Mouse (Mus musculus): ENCODE data around the gene Tgfb2. TPM values are rescaled to one million over a fixed set of nuclear protein-coding genes. Genes with fewer than 3 reads are reported as not detected.

Tgfb2 gene
- total and polyA plus RNA-seq, 3 experiments = 0.12 to 0.19 TPM; not detected in 1

- H3K9me3 ChIP-seq (replicated peaks; ENCODE audit: insufficient read depth, low read length) = no peaks in the 10 kb centered on the region
- no peak overlapping the region for H3K9ac ChIP-seq (ENCODE audit: control insufficient read depth, low read depth, low read length, poor library complexity, severe bottlenecking)
- H3K4me1 ChIP-seq (ENCODE audit: control insufficient read depth in 1 of 2, insufficient read depth in 2 of 2, low read length in 2 of 2) = no peaks in the 10 kb centered on the region
- TF ChIP-seq MYB (IDR thresholded peaks at IDR 0.05; ENCODE audit: low read depth, low read length) (no peak), MEF2A (IDR thresholded peaks at IDR 0.05; ENCODE audit: extremely low read depth, insufficient replicate concordance, low read depth, low read length, poor library complexity, severe bottlenecking) (no peak), CHD1 (IDR thresholded peaks at IDR 0.05; ENCODE audit: low read depth, low read length) (no peak), ELF1 (IDR thresholded peaks at IDR 0.05; ENCODE audit: low read depth, low read length) (no peak), POLR2A (IDR thresholded peaks at IDR 0.05; ENCODE audit: control insufficient read depth in 1 of 2, insufficient read depth in 1 of 2, low read depth in 1 of 2, low read length in 2 of 2, poor library complexity in 1 of 2) (no peak), KAT2A (conservative IDR thresholded peaks at IDR 0.05; ENCODE audit: low read depth, low read length) (no peak), BHLHE40 (IDR thresholded peaks at IDR 0.05; ENCODE audit: borderline replicate concordance, low read depth, low read length) (no peak)
- no peak overlapping the region for H3K4me3 ChIP-seq (ENCODE audit: control insufficient read depth in 1 of 2, insufficient read depth in 1 of 2, low read depth in 2 of 2, low read length in 2 of 2)
- no peak overlapping the region for H3K27ac ChIP-seq (ENCODE audit: control insufficient read depth, low read depth, low read length)
- H3K36me3 ChIP-seq (ENCODE audit: control insufficient read depth in 1 of 2, insufficient read depth in 2 of 2, low read length in 2 of 2) = no peaks in the 10 kb centered on the region
- DNase-seq (ENCODE audit: low read depth, low spot score) = no peak
- no peaks in the 10 kb centered on the region for H3K27me3 ChIP-seq (ENCODE audit: control insufficient read depth in 1 of 2, insufficient read depth in 2 of 2, low read length in 2 of 2)
- H3K79me2 ChIP-seq (ENCODE audit: control insufficient read depth, insufficient read depth, low read length, poor library complexity) = no peaks in the 10 kb centered on the region
These were observed 121.9 kb downstream of the Tgfb2 start for GRCm38 (mm10) chr1:186583933-186584332.

DNA sequence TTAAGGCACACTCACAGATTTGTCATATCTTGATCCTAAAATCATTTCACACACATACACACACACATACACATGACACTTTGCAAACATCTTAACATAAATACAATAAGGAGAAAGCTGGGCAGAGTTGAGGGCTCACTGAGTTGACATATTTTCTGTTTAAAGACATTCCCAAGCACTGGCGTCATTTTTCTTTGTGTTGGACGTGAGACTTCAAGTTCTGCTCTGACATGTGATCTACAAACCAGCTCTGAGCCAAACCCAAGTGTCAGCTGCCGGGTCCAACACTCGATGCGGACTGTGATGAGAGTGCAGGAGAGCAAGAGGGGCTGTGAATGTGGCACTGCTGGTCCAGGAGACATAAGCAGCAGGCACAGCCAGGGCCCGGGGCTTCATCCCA lies 123.7 kb downstream of the Tgfb2 start:
- Histone ChIP-seq H3K27ac (ENCODE audit: control insufficient read depth, low read depth, low read length) (no peak overlapping the region), H3K9ac (ENCODE audit: control insufficient read depth, low read depth, low read length, poor library complexity, severe bottlenecking) (no peak overlapping the region)

DNA sequence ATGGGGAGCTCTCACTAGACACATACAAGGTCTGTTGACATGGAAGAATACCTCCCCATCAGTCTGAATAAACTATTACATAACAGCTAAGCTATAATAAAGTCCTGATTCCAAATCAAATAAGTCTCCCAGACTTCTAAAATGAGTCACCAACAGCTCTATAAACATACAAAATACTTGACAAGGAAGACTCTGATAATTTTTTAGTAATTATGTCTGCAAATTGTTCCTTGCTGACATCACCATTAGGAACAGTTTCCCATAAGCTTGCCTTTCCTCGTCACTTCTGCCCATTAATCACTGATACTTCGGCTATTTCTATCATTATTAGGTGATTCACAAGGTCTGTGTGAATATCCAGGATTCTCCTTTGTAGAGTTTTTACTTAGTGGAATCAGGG lies 124.1 kb downstream of the Tgfb2 start:
- Histone ChIP-seq H3K9me3 (replicated peaks; ENCODE audit: insufficient read depth, low read length) (no peaks in the 10 kb centered on the region), H3K9ac (ENCODE audit: control insufficient read depth, low read depth, low read length, poor library complexity, severe bottlenecking) (no peak overlapping the region), H3K4me3 (ENCODE audit: control insufficient read depth in 1 of 2, insufficient read depth in 1 of 2, low read depth in 2 of 2, low read length in 2 of 2) (no peak overlapping the region), H3K4me1 (ENCODE audit: control insufficient read depth in 1 of 2, insufficient read depth in 2 of 2, low read length in 2 of 2) (no peaks in the 10 kb centered on the region), H3K27ac (ENCODE audit: control insufficient read depth, low read depth, low read length) (no peak overlapping the region), H3K79me2 (ENCODE audit: control insufficient read depth, insufficient read depth, low read length, poor library complexity) (no peaks in the 10 kb centered on the region), H3K27me3 (ENCODE audit: control insufficient read depth in 1 of 2, insufficient read depth in 2 of 2, low read length in 2 of 2) (no peaks in the 10 kb centered on the region), H3K36me3 (ENCODE audit: control insufficient read depth in 1 of 2, insufficient read depth in 2 of 2, low read length in 2 of 2) (no peaks in the 10 kb centered on the region)
- no peak for DNase-seq (ENCODE audit: low read depth, low spot score)
- no peak for TF ChIP-seq E2F4 (IDR thresholded peaks at IDR 0.05; ENCODE audit: borderline replicate concordance, low read depth, low read length)
- TF ChIP-seq ZC3H11A (IDR thresholded peaks at IDR 0.05; ENCODE audit: low read depth, low read length) = no peak
- no peak for TF ChIP-seq SMC3 (IDR thresholded peaks at IDR 0.05; ENCODE audit: low read depth, low read length)
- TF ChIP-seq ZMIZ1 (IDR thresholded peaks at IDR 0.05; ENCODE audit: low read depth, low read length) = no peak
- no peak for TF ChIP-seq NELFE (IDR thresholded peaks at IDR 0.05; ENCODE audit: low read depth, low read length)
- TF ChIP-seq POLR2AphosphoS5 (IDR thresholded peaks at IDR 0.05; ENCODE audit: borderline replicate concordance, low read depth, low read length) = no peak
- TF ChIP-seq TAL1 (IDR thresholded peaks at IDR 0.05; ENCODE audit: low read length) = no peak
- no peak for TF ChIP-seq JUND (IDR thresholded peaks at IDR 0.05; ENCODE audit: low read depth, low read length)
- TF ChIP-seq USF1 (IDR thresholded peaks at IDR 0.05; ENCODE audit: low read depth, low read length) = no peak
- TF ChIP-seq ELF1 (IDR thresholded peaks at IDR 0.05; ENCODE audit: low read depth, low read length) = no peak
- TF ChIP-seq MEF2A (IDR thresholded peaks at IDR 0.05; ENCODE audit: extremely low read depth, insufficient replicate concordance, low read depth, low read length, poor library complexity, severe bottlenecking) = no peak
- TF ChIP-seq MAFK (IDR thresholded peaks at IDR 0.05; ENCODE audit: borderline replicate concordance, low read depth, low read length) = no peak
- no peak for TF ChIP-seq RCOR1 (IDR thresholded peaks at IDR 0.05; ENCODE audit: low read depth, low read length)
- no peak for TF ChIP-seq TCF12 (IDR thresholded peaks at IDR 0.05; ENCODE audit: low read depth, low read length)
- TF ChIP-seq NRF1 (IDR thresholded peaks at IDR 0.05; ENCODE audit: insufficient read depth, low read depth, low read length, poor library complexity, severe bottlenecking) = no peak

More for the DNA sequence above, 123.7 kb downstream of the Tgfb2 start:
- no peak for DNase-seq (ENCODE audit: low read depth, low spot score)
- Histone ChIP-seq H3K79me2 (ENCODE audit: control insufficient read depth, insufficient read depth, low read length, poor library complexity) (no peaks in the 10 kb centered on the region), H3K27me3 (ENCODE audit: control insufficient read depth in 1 of 2, insufficient read depth in 2 of 2, low read length in 2 of 2) (no peaks in the 10 kb centered on the region), H3K4me1 (ENCODE audit: control insufficient read depth in 1 of 2, insufficient read depth in 2 of 2, low read length in 2 of 2) (no peaks in the 10 kb centered on the region), H3K36me3 (ENCODE audit: control insufficient read depth in 1 of 2, insufficient read depth in 2 of 2, low read length in 2 of 2) (no peaks in the 10 kb centered on the region), H3K9me3 (replicated peaks; ENCODE audit: insufficient read depth, low read length) (no peaks in the 10 kb centered on the region), H3K4me3 (ENCODE audit: control insufficient read depth in 1 of 2, insufficient read depth in 1 of 2, low read depth in 2 of 2, low read length in 2 of 2) (no peak overlapping the region)
- TF ChIP-seq GATA1 (IDR thresholded peaks at IDR 0.05; ENCODE audit: low read depth, low read length) (no peak), KAT2A (conservative IDR thresholded peaks at IDR 0.05; ENCODE audit: low read depth, low read length) (no peak), NELFE (IDR thresholded peaks at IDR 0.05; ENCODE audit: low read depth, low read length) (no peak), CTCF (IDR thresholded peaks at IDR 0.05 in 2 of 3, conservative IDR thresholded peaks at IDR 0.05 in 1 of 3; ENCODE audit: control insufficient read depth in 1 of 3, insufficient read depth in 1 of 3, low read depth in 2 of 3, low read length in 3 of 3, poor library complexity in 1 of 3, severe bottlenecking in 1 of 3) (no peak), CHD1 (IDR thresholded peaks at IDR 0.05; ENCODE audit: low read depth, low read length) (no peak), MYC (IDR thresholded peaks at IDR 0.05; ENCODE audit: low read depth, low read length) (no peak), RCOR1 (IDR thresholded peaks at IDR 0.05; ENCODE audit: low read depth, low read length) (no peak), MAX (IDR thresholded peaks at IDR 0.05; ENCODE audit: low read length) (no peak), ETS1 (IDR thresholded peaks at IDR 0.05; ENCODE audit: low read depth, low read length) (no peak), EP300 (IDR thresholded peaks at IDR 0.05; ENCODE audit: low read depth in 1 of 2, low read length in 2 of 2) (no peak), UBTF (IDR thresholded peaks at IDR 0.05; ENCODE audit: borderline replicate concordance, insufficient read depth, low read depth, low read length) (no peak), E2F4 (IDR thresholded peaks at IDR 0.05; ENCODE audit: borderline replicate concordance, low read depth, low read length) (no peak), ZNF384 (IDR thresholded peaks at IDR 0.05; ENCODE audit: low read depth, low read length) (no peak), ELF1 (IDR thresholded peaks at IDR 0.05; ENCODE audit: low read depth, low read length) (no peak), USF1 (IDR thresholded peaks at IDR 0.05; ENCODE audit: low read depth, low read length) (no peak), TBP (IDR thresholded peaks at IDR 0.05; ENCODE audit: low read depth, low read length) (no peak), GABPA (IDR thresholded peaks at IDR 0.05; ENCODE audit: low read depth, low read length) (no peak), MAZ (IDR thresholded peaks at IDR 0.05; ENCODE audit: low read depth, low read length) (no peak)

All from MEL (cell line).